ENCODE assay signal across 9 mouse cellular contexts in the genomic region with DNA sequence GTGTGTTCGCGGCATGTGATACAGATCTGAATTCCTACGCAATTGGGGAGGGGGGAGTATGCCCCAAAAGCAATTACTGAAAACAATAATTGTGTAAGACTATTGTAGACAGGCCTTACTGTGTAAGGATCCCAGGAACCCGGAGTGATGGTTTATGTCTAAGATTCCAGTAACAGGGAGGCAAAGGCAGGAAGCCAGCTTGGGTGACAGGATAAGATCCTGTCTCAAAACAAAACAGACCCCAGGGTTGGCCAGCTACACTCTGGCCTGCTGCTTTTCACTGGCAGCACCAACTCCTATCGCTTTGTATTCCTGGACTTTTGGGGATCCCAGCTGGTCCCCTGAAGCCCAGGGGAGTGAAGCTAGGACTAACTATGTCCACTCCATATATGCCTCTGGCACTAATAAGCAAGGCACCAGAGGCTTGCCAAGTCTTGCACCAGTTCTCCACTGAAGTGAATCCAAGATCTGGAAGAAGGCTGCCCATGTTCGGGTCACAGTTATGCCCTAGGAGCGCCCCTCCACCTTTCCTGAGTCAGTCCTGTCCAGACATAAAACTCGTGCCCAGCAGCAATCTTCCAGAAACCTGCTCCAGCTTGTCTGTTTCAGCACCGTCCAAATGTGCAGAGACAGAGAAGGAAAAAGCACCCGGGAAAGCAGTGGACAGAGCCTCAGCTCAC. TPM values are rescaled to one million over a fixed set of nuclear protein-coding genes. Genes with fewer than 3 reads are reported as not detected.
DNase-seq lines count a peak whose midpoint lies in the region; ATAC-seq lines count a peak whose summit lies in the region.
"Had no signal": no experiment of that assay in that cellular context is flagged by ENCODE, and none has a peak within 500 bp of the region (broad histone marks: within the 10 kb centered on the region; RNA-seq: fewer than 3 reads in every experiment).

No protein-coding gene starts in this region.

- no peak for DNase-seq in heart, postnatal 25 days (ENCODE audit: low spot score)
- peak; percentile 42 for DNase-seq in MN1 (ENCODE audit: low spot score)
- peak; percentile 60 to 67 for DNase-seq in kidney, postnatal 36 days
- DNase-seq in layer of hippocampus, adult 8-10 months (ENCODE audit: low spot score in 2 of 2) = no peak

- H3K27ac ChIP-seq in heart, embryonic 11.5 days (ENCODE audit: low read depth, low read length) = peak overlapping the region; percentile 95
- peak overlapping the region; percentile 43 for H3K27ac ChIP-seq in forebrain, embryonic 16.5 days (ENCODE audit: low read length)
- H3K27ac ChIP-seq in neural tube, embryonic 12.5 days = peak overlapping the region; percentile 57

- H3K9me3 ChIP-seq in heart, embryonic 11.5 days (replicated peaks; ENCODE audit: control insufficient read depth, low read length) = no peaks in the 10 kb centered on the region
- no peaks in the 10 kb centered on the region for H3K9me3 ChIP-seq in forebrain, embryonic 16.5 days (ENCODE audit: control insufficient read depth, low read length)
- H3K9me3 ChIP-seq in neural tube, embryonic 12.5 days = no peaks in the 10 kb centered on the region

- peak overlapping the region; percentile 93 for H3K9ac ChIP-seq in heart, embryonic 11.5 days (ENCODE audit: low read depth, low read length)
- H3K9ac ChIP-seq in forebrain, embryonic 16.5 days (replicated peaks; ENCODE audit: low read depth, low read length) = peak overlapping the region; percentile 76
- peak overlapping the region; percentile 40 for H3K9ac ChIP-seq in neural tube, embryonic 12.5 days

- intact Hi-C loops in heart, postnatal 25 days (cut with DNase I) = no loop called here

- peaks cover 89% of the 10 kb centered on the region for H3K4me1 ChIP-seq in heart, embryonic 11.5 days (ENCODE audit: control insufficient read depth, insufficient read depth, low read length)
- H3K4me1 ChIP-seq in forebrain, embryonic 16.5 days (replicated peaks; ENCODE audit: control insufficient read depth, insufficient read depth, low read length) = peaks cover 74% of the 10 kb centered on the region
- H3K4me1 ChIP-seq in neural tube, embryonic 12.5 days = peaks cover 89% of the 10 kb centered on the region

- WGBS in heart, embryonic 11.5 days (ENCODE audit: insufficient replicate concordance) = 25% methylated on average over 10 of the region's 10 CpGs
- 28% methylated on average over 10 of the region's 10 CpGs for WGBS in forebrain, embryonic 16.5 days
- WGBS in neural tube, embryonic 12.5 days = 33% methylated on average over 10 of the region's 10 CpGs

- peak overlapping the region; percentile 95 for H3K4me3 ChIP-seq in heart, embryonic 11.5 days (ENCODE audit: low read depth, low read length)
- peak overlapping the region; percentile 73 for H3K4me3 ChIP-seq in forebrain, embryonic 16.5 days (replicated peaks; ENCODE audit: low read length)
- peak overlapping the region; percentile 71 for H3K4me3 ChIP-seq in neural tube, embryonic 12.5 days

- no peak for ATAC-seq in heart, embryonic 11.5 days (replicated peaks; ENCODE audit: insufficient number of reproducible peaks, low FRiP score, low TSS enrichment)
- no peak; the same call in 1 of the 2 replicates for ATAC-seq in forebrain, embryonic 16.5 days
- ATAC-seq in neural tube, embryonic 12.5 days (ENCODE audit: low FRiP score, low read depth) = peak; percentile 35; the same call in 1 of the 2 replicates
- no peak for ATAC-seq in megakaryocyte-erythroid progenitor cell, adult 5-6 weeks (replicated peaks; ENCODE audit: low FRiP score, low TSS enrichment, poor library complexity, severe bottlenecking)

- no peaks in the 10 kb centered on the region for H3K27me3 ChIP-seq in heart, embryonic 11.5 days (ENCODE audit: control insufficient read depth, insufficient read depth, low read length)
- H3K27me3 ChIP-seq in forebrain, embryonic 16.5 days (replicated peaks; ENCODE audit: control insufficient read depth, insufficient read depth, low read length) = no peaks in the 10 kb centered on the region
- H3K27me3 ChIP-seq in neural tube, embryonic 12.5 days (replicated peaks) = no peaks in the 10 kb centered on the region

- peak overlapping the region; percentile 96 for H3K4me2 ChIP-seq in heart, embryonic 11.5 days
- H3K4me2 ChIP-seq in forebrain, embryonic 16.5 days (ENCODE audit: low read length) = peak overlapping the region; percentile 92
- peak overlapping the region; percentile 91 for H3K4me2 ChIP-seq in neural tube, embryonic 12.5 days (replicated peaks)

- no peaks in the 10 kb centered on the region; the same call in 1 of the 2 replicates for H3K36me3 ChIP-seq in heart, embryonic 11.5 days (ENCODE audit: control insufficient read depth, insufficient read depth, low read length)
- H3K36me3 ChIP-seq in forebrain, embryonic 16.5 days (ENCODE audit: control insufficient read depth, insufficient read depth) = no peaks in the 10 kb centered on the region
- H3K36me3 ChIP-seq in neural tube, embryonic 12.5 days = no peaks in the 10 kb centered on the region

RNA-seq across cellular contexts. Expression of a gene that starts 11.1 kb away (rescaled TPM):
- polyA plus RNA-seq in heart, embryonic 11.5 days (2014; fragmentation: Nextera tagmentation; extraction: Ambion mirVana) = 46.6 and 53.8 TPM in 2 replicates
- total RNA-seq in heart, postnatal 25 days (2021) = 10 to 100 TPM; 18.7 to 20.7 TPM
- 45.9 and 52.5 TPM in 2 replicates for polyA plus RNA-seq in forebrain, embryonic 16.5 days (2015; fragmentation: Nextera tagmentation; extraction: Ambion mirVana)
- polyA plus RNA-seq in neural tube, embryonic 12.5 days (2016; fragmentation: Nextera tagmentation; extraction: Ambion mirVana) = 55.9 and 61.5 TPM in 2 replicates
- total RNA-seq in megakaryocyte-erythroid progenitor cell, adult 5-6 weeks (2014; fragmentation: Nextera tagmentation) = 0.17 TPM in 1 of 2 replicates, not detected in the other
- total RNA-seq in megakaryocyte-erythroid progenitor cell, adult 5-6 weeks (2017) = not detected in 2 replicates
- total RNA-seq in layer of hippocampus, adult 8-10 months (2022) = 10 to 100 TPM; 58.8 to 73.3 (median 62.6) TPM

RNA-seq across cellular contexts. Expression of a gene that starts 41.7 kb away (rescaled TPM):
- polyA plus RNA-seq in heart, embryonic 11.5 days (2014; fragmentation: Nextera tagmentation; extraction: Ambion mirVana) = not detected in 2 replicates
- total RNA-seq in heart, postnatal 25 days (2021) = not detected
- not detected in 2 replicates for polyA plus RNA-seq in forebrain, embryonic 16.5 days (2015; fragmentation: Nextera tagmentation; extraction: Ambion mirVana)
- polyA plus RNA-seq in neural tube, embryonic 12.5 days (2016; fragmentation: Nextera tagmentation; extraction: Ambion mirVana) = not detected in 2 replicates
- not detected in 2 replicates for total RNA-seq in megakaryocyte-erythroid progenitor cell, adult 5-6 weeks (2014; fragmentation: Nextera tagmentation)
- total RNA-seq in megakaryocyte-erythroid progenitor cell, adult 5-6 weeks (2017) = not detected in 2 replicates
- total RNA-seq in layer of hippocampus, adult 8-10 months (2022) = not detected
- total RNA-seq: left cerebral cortex, postnatal 10 days had no signal

Comparison
In these comparisons a context has a peak if more than half of its experiments do, and no peak if none do; other contexts are left out.
1. H3K27ac ChIP-seq: peak in every context shown above with its lines; median percentile 95 in heart, embryonic 11.5 days; 57 in neural tube, embryonic 12.5 days; 43 in forebrain, embryonic 16.5 days.
2. H3K9ac ChIP-seq: peak in every context shown above with its lines; median percentile 93 in heart, embryonic 11.5 days; 76 in forebrain, embryonic 16.5 days; 40 in neural tube, embryonic 12.5 days.
3. DNase-seq: peak in MN1 (single experiment) and kidney, postnatal 36 days (2 of 2); none in heart, postnatal 25 days (single experiment) and layer of hippocampus, adult 8-10 months (0 of 2).
4. RNA of a gene that starts 11.1 kb away (total RNA-seq): 58.8 to 73.3 TPM in layer of hippocampus, adult 8-10 months and 18.7 to 20.7 TPM in heart, postnatal 25 days; 0.17 TPM in megakaryocyte-erythroid progenitor cell, adult 5-6 weeks; every median in the first group is over 10 times any median in the second.
5. Peak in every context shown above with its lines, with median percentiles within 50 percentile points of each other: H3K4me2 ChIP-seq and H3K4me3 ChIP-seq.